Mouse (Mus musculus) spleen, adult 2 months (tissue): ENCODE results near the gene Dgcr2.

Experiments used
- CTCF ChIP-seq: fragments of 200-500 bp; IDR thresholded peaks from 2 replicates; pipeline ENCODE4 v1.5.1; 2011; ENCODE audit warnings: mild to moderate bottlenecking, inconsistent platforms; ENCODE audit not compliant: insufficient read depth, insufficient read length, insufficient replicate concordance; ENCODE audit errors: extremely low read depth
- POLR2A ChIP-seq: fragments of 200-500 bp; IDR thresholded peaks from 2 replicates; pipeline ENCODE4 v1.6.1; 2011; ENCODE audit warnings: low read depth, low read length, inconsistent platforms

- no peak for TF ChIP-seq CTCF
- TF ChIP-seq POLR2A = no peak
Observed at GRCm38 (mm10) chr16:17832821-17833220, 65.5 kb downstream of the Dgcr2 start, which contains the start of gene B830017H08Rik.
